Mouse (Mus musculus): ENCODE measurements around the gene Glis3. TPM values are rescaled to one million over a fixed set of nuclear protein-coding genes. Genes with fewer than 3 reads are reported as not detected.

Glis3 gene
- polyA plus RNA-seq, 1 experiment from 2014 or later, result 6.0 TPM

GRCm38 (mm10) chr19:28390920-28391319, 289.0 kb downstream of the Glis3 start:
- Histone ChIP-seq H3K27ac (no peak overlapping the region), H3K4me2 (ENCODE audit: low read length) (no peak overlapping the region), H3K27me3 (ENCODE audit: insufficient read depth, low read length) (no peaks in the 10 kb centered on the region), H3K9me3 (replicated peaks; ENCODE audit: low read length) (no peaks in the 10 kb centered on the region), H3K9ac (ENCODE audit: low read depth, low read length) (no peak overlapping the region), H3K4me3 (replicated peaks; ENCODE audit: low read depth, low read length) (no peak overlapping the region), H3K36me3 (ENCODE audit: insufficient read depth, low read length) (no peaks in the 10 kb centered on the region), H3K4me1 (replicated peaks; ENCODE audit: insufficient read depth, low read length) (no peaks in the 10 kb centered on the region)
- no peak for TF ChIP-seq CTCF (IDR thresholded peaks at IDR 0.05; ENCODE audit: low read depth)
- 65% methylated on average over 4 of the region's 4 CpGs for WGBS
- ATAC-seq (replicated peaks; ENCODE audit: low FRiP score, low read depth), result no peak
- no peak for DNase-seq (ENCODE audit: low spot score)

- TF ChIP-seq CTCF (IDR thresholded peaks at IDR 0.05; ENCODE audit: low read depth), result no peak
- no peak overlapping the region for H3K4me3 ChIP-seq (replicated peaks; ENCODE audit: low read depth, low read length)
- H3K36me3 ChIP-seq (ENCODE audit: insufficient read depth, low read length), result no peaks in the 10 kb centered on the region
- H3K9me3 ChIP-seq (replicated peaks; ENCODE audit: low read length), result no peaks in the 10 kb centered on the region
- no peaks in the 10 kb centered on the region for H3K27me3 ChIP-seq (ENCODE audit: insufficient read depth, low read length)
- no peaks in the 10 kb centered on the region; the same call in 1 of the 2 replicates for H3K4me1 ChIP-seq (replicated peaks; ENCODE audit: insufficient read depth, low read length)
- DNase-seq (ENCODE audit: low spot score) (no peak), ATAC-seq (replicated peaks; ENCODE audit: low FRiP score, low read depth) (no peak)
- H3K9ac ChIP-seq (ENCODE audit: low read depth, low read length), result no peak overlapping the region
- WGBS, result 69% methylated on average over 5 of the region's 5 CpGs
- H3K4me2 ChIP-seq (ENCODE audit: low read length), result no peak overlapping the region
- no peak overlapping the region for H3K27ac ChIP-seq
Measured at GRCm38 (mm10) chr19:28389146-28389545, 290.7 kb downstream of the Glis3 start.

GRCm38 (mm10) chr19:28383425-28383824, 296.5 kb downstream of the Glis3 start:
- ATAC-seq (replicated peaks; ENCODE audit: low FRiP score, low read depth) (no peak), DNase-seq (ENCODE audit: low spot score) (no peak)
- H3K4me3 ChIP-seq (replicated peaks; ENCODE audit: low read depth, low read length), result no peak overlapping the region
- peaks cover 15% of the 10 kb centered on the region for H3K4me1 ChIP-seq (replicated peaks; ENCODE audit: insufficient read depth, low read length)
- no peaks in the 10 kb centered on the region for H3K27me3 ChIP-seq (ENCODE audit: insufficient read depth, low read length)
- no peak overlapping the region for H3K9ac ChIP-seq (ENCODE audit: low read depth, low read length)
- no peak overlapping the region for H3K27ac ChIP-seq
- no peak for TF ChIP-seq CTCF (IDR thresholded peaks at IDR 0.05; ENCODE audit: low read depth)
- H3K4me2 ChIP-seq (ENCODE audit: low read length), result no peak overlapping the region
- no peaks in the 10 kb centered on the region for H3K9me3 ChIP-seq (replicated peaks; ENCODE audit: low read length)
- WGBS, result 92% methylated on average over 5 of the region's 5 CpGs
- H3K36me3 ChIP-seq (ENCODE audit: insufficient read depth, low read length), result no peaks in the 10 kb centered on the region

GRCm38 (mm10) chr19:28382168-28382911, 297.5 kb downstream of the Glis3 start:
- ATAC-seq (replicated peaks; ENCODE audit: low FRiP score, low read depth), result 0 out of 2 replicates have a peak, but pooled peaks have one; percentile 7
- H3K4me1 ChIP-seq (replicated peaks; ENCODE audit: insufficient read depth, low read length), result peaks cover 15% of the 10 kb centered on the region
- H3K9ac ChIP-seq (ENCODE audit: low read depth, low read length), result no peak overlapping the region
- DNase-seq (ENCODE audit: low spot score), result no peak
- no peaks in the 10 kb centered on the region for H3K27me3 ChIP-seq (ENCODE audit: insufficient read depth, low read length)
- H3K36me3 ChIP-seq (ENCODE audit: insufficient read depth, low read length), result no peaks in the 10 kb centered on the region
- no peak overlapping the region for H3K4me2 ChIP-seq (ENCODE audit: low read length)
- H3K9me3 ChIP-seq (replicated peaks; ENCODE audit: low read length), result no peaks in the 10 kb centered on the region
- WGBS, result 45% methylated on average over 10 of the region's 10 CpGs
- no peak overlapping the region for H3K4me3 ChIP-seq (replicated peaks; ENCODE audit: low read depth, low read length)
- TF ChIP-seq CTCF (IDR thresholded peaks at IDR 0.05; ENCODE audit: low read depth), result no peak
- no peak overlapping the region for H3K27ac ChIP-seq

- no peaks in the 10 kb centered on the region for H3K9me3 ChIP-seq (replicated peaks; ENCODE audit: low read length)
- no peak overlapping the region for H3K9ac ChIP-seq (ENCODE audit: low read depth, low read length)
- H3K4me3 ChIP-seq (replicated peaks; ENCODE audit: low read depth, low read length), result no peak overlapping the region
- peaks cover 15% of the 10 kb centered on the region for H3K4me1 ChIP-seq (replicated peaks; ENCODE audit: insufficient read depth, low read length)
- no peaks in the 10 kb centered on the region for H3K36me3 ChIP-seq (ENCODE audit: insufficient read depth, low read length)
- no peak for TF ChIP-seq CTCF (IDR thresholded peaks at IDR 0.05; ENCODE audit: low read depth)
- H3K4me2 ChIP-seq (ENCODE audit: low read length), result no peak overlapping the region
- ATAC-seq (replicated peaks; ENCODE audit: low FRiP score, low read depth) (no peak), DNase-seq (ENCODE audit: low spot score) (peak; percentile 12)
- H3K27me3 ChIP-seq (ENCODE audit: insufficient read depth, low read length), result no peaks in the 10 kb centered on the region
- WGBS, result 40% methylated on average over 9 of the region's 9 CpGs
- no peak overlapping the region for H3K27ac ChIP-seq
Measured at GRCm38 (mm10) chr19:28381441-28381840, 298.4 kb downstream of the Glis3 start.

- 54% methylated on average over 9 of the region's 9 CpGs for WGBS
- Histone ChIP-seq H3K4me3 (replicated peaks; ENCODE audit: low read depth, low read length) (no peak overlapping the region), H3K27me3 (ENCODE audit: insufficient read depth, low read length) (no peaks in the 10 kb centered on the region), H3K4me2 (ENCODE audit: low read length) (no peak overlapping the region), H3K27ac (no peak overlapping the region), H3K36me3 (ENCODE audit: insufficient read depth, low read length) (no peaks in the 10 kb centered on the region), H3K9ac (ENCODE audit: low read depth, low read length) (no peak overlapping the region), H3K4me1 (replicated peaks; ENCODE audit: insufficient read depth, low read length) (peaks cover 15% of the 10 kb centered on the region), H3K9me3 (replicated peaks; ENCODE audit: low read length) (no peaks in the 10 kb centered on the region)
- DNase-seq (ENCODE audit: low spot score) (no peak), ATAC-seq (replicated peaks; ENCODE audit: low FRiP score, low read depth) (no peak)
- no peak for TF ChIP-seq CTCF (IDR thresholded peaks at IDR 0.05; ENCODE audit: low read depth)
Measured at GRCm38 (mm10) chr19:28380691-28381262, 299.1 kb downstream of the Glis3 start.

Data from kidney, postnatal 0 days (tissue).